Mouse (Mus musculus) mouse trophoblast stem cell (cell line): ENCODE results near the gene Asb6.

Experiments used
- in situ Hi-C, 2 experiments: fragments of 300-500 bp; cut with MseI, MboI; formaldehyde crosslinking; loops; 2 replicates in 1 of 2; 3 replicates in 1 of 2; pipeline ENCODE4 v1.15.1; 2025

Asb6 gene

GRCm38 (mm10) chr2:30830283-30830795 is at the start of gene Asb6:
Asb6 (minus strand) TSS chr2:30830333.
- in situ Hi-C loops: loop anchor here in 1 of 2 experiments (10.0 kb wide), 1 partner anchor 104 kb away; no protein-coding TSS in a partner anchor

GRCm38 (mm10) chr2:30879481-30879880 is 49.3 kb upstream of the Asb6 start:
- in situ Hi-C loops: no loop called here

- in situ Hi-C loops: no loop called here
Measured at GRCm38 (mm10) chr2:30875621-30876432, 45.7 kb upstream of the Asb6 start.

GRCm38 (mm10) chr2:30875096-30875495 is 45.0 kb upstream of the Asb6 start:
- in situ Hi-C loops: no loop called here

- in situ Hi-C loops: no loop called here
Measured at GRCm38 (mm10) chr2:30874445-30874844, 44.3 kb upstream of the Asb6 start.

GRCm38 (mm10) chr2:30872669-30873068 is 42.5 kb upstream of the Asb6 start:
- in situ Hi-C loops: no loop called here

- in situ Hi-C loops: no loop called here
Measured at GRCm38 (mm10) chr2:30870863-30871262, 40.7 kb upstream of the Asb6 start.

GRCm38 (mm10) chr2:30865426-30865825 is 35.3 kb upstream of the Asb6 start:
- in situ Hi-C loops: no loop called here

- in situ Hi-C loops: no loop called here
Measured at GRCm38 (mm10) chr2:30864968-30865381, 34.8 kb upstream of the Asb6 start.

GRCm38 (mm10) chr2:30863574-30863973 is 33.4 kb upstream of the Asb6 start:
- in situ Hi-C loops: no loop called here

- in situ Hi-C loops: no loop called here
Measured at GRCm38 (mm10) chr2:30862081-30862480, 31.9 kb upstream of the Asb6 start.

- in situ Hi-C loops: no loop called here
Measured at GRCm38 (mm10) chr2:30859782-30860181, 29.6 kb upstream of the Asb6 start.

GRCm38 (mm10) chr2:30857076-30857475 is 26.9 kb upstream of the Asb6 start:
- in situ Hi-C loops: no loop called here

GRCm38 (mm10) chr2:30852771-30853313 is 22.7 kb upstream of the Asb6 start:
- in situ Hi-C loops: no loop called here

GRCm38 (mm10) chr2:30850581-30850980 is 20.4 kb upstream of the Asb6 start:
- in situ Hi-C loops: no loop called here

- in situ Hi-C loops: no loop called here
Measured at GRCm38 (mm10) chr2:30848184-30848583, 18.1 kb upstream of the Asb6 start.

- in situ Hi-C loops: no loop called here
Measured at GRCm38 (mm10) chr2:30846723-30847122, 16.6 kb upstream of the Asb6 start.

- in situ Hi-C loops: no loop called here
Measured at GRCm38 (mm10) chr2:30846236-30846635, 16.1 kb upstream of the Asb6 start.

GRCm38 (mm10) chr2:30845152-30846070 is 15.3 kb upstream of the Asb6 start:
- in situ Hi-C loops: no loop called here

- in situ Hi-C loops: no loop called here
Measured at GRCm38 (mm10) chr2:30842615-30843014, 12.5 kb upstream of the Asb6 start.

- in situ Hi-C loops: loop anchor here in 1 of 2 experiments (10.0 kb wide), 1 partner anchor 98 kb away; no protein-coding TSS in a partner anchor
Measured at GRCm38 (mm10) chr2:30836238-30836990, 6.3 kb upstream of the Asb6 start.
